Mouse (Mus musculus) CD4-positive helper T cell, adult 2 months (primary cell): ENCODE measurements at regions not wholly inside any gene's neighbourhood (a gene's known extent, or its start where the extent isn't known, plus 50 kb on each side); places are given as distances from the start of the nearest gene placed in this dataset.

Source experiments
- DNase-seq: peaks from one replicate; pipeline ENCODE4 v3.0.0-alpha.2; 2012; ENCODE audit warnings: low read depth, missing footprints, low spot score

DNA sequence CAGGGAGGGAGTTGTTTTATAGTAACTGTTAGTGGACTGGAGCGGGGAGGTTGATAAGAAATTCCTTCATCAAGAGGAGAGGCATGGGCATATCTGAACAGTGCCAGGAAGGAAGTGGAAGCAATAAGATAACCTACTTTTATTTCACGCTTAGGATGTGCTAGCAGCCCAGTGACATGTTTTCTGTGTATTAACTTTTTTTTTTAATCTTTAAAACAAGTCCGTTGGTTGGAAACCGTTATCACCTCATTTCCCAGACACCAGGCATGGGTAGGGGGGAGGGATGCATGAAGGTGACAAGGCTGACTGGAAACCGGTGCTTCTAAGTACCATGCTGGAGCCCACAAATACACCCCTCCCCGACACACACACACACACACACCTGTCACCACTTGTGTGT, 394.7 kb downstream of the Tshz3 start:
- no peak for DNase-seq

DNA sequence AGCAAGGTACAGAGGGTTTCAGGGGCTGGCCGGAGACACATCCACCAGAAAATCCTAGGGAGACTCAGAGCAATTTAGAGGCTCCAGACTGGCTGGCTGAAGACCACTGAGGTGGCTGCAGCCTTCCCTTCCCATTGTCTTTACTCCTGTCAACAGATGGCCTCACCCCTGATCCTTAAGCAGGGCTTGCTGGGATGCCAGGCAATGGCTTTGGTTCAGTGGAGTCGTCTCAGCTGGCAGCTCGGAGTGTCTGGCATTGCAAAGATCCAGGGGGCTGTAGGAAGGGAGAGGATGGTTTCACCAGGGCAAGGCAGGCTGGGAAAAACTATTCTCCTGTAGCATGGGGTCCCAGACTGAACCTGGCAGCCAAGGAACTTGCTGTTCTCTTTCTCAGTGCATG, 395.8 kb downstream of the Tshz3 start:
- no peak for DNase-seq

DNA sequence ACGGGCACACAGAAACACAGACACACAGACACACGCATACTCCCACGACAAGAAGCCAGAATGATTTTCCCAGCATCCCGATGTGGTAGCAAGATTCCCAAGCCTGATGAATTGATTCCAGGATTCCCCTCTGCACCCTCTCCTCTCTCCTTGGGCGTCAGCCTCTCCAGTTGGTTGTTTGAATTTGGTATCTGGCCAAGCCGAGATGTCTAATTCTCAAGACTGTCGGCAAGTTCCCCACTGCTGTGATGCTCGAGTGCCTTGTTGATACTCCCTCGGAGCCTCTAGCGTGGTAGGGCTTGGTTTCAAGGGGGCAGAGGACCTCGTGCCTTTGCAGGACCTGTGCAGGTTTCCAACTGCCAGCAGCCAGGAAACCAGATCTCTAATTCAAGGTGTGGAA, 397.9 kb downstream of the Tshz3 start:
- DNase-seq = no peak

- no peak for DNase-seq
Measured at GRCm38 (mm10) chr7:37096291-37096690, 398.4 kb downstream of the Tshz3 start.

- no peak for DNase-seq
Measured at GRCm38 (mm10) chr7:37098950-37099349, 401.0 kb downstream of the Tshz3 start.

DNA sequence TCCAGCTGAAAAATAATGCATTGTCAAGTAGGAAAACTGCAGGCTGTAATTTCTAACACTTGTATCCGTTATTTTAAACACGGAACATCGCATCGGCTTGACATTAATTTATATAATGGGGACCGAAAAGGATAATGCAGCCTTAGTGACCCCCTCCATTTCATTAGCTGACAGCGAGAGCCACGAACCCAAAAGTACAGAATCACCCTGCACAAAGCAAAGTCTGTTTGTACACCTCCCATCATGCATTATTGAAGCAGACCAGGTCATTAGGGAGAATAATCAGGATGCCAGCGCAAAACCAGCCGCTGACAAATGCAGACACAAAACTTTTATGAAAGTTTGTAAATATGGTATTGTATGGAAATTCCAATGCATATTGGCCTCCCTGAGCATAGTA, 406.8 kb downstream of the Tshz3 start:
- no peak for DNase-seq

GRCm38 (mm10) chr7:37111071-37111470, 413.2 kb downstream of the Tshz3 start:
- no peak for DNase-seq

- no peak for DNase-seq
Measured at GRCm38 (mm10) chr7:37120776-37121175, 422.9 kb downstream of the Tshz3 start.

GRCm38 (mm10) chr7:37140191-37140590, 442.3 kb downstream of the Tshz3 start:
- no peak for DNase-seq

DNA sequence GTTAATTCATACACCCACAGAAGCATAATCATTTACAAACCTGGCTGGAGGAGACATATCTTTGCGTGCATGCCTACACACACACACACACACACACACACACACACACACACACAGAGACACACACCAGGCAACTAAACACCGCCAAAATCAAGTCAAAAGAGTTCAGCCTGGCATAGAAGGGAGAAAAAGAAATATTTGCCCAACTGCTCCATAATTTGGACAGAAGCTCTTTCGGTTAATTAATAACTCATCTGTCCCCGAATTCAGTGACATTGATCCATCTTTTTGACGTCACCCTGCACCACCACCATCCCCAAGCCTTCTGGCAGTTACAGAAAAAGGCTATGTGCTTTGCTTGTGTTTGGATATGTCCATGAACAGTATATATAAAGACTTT, 444.9 kb downstream of the Tshz3 start:
- DNase-seq = no peak

DNA sequence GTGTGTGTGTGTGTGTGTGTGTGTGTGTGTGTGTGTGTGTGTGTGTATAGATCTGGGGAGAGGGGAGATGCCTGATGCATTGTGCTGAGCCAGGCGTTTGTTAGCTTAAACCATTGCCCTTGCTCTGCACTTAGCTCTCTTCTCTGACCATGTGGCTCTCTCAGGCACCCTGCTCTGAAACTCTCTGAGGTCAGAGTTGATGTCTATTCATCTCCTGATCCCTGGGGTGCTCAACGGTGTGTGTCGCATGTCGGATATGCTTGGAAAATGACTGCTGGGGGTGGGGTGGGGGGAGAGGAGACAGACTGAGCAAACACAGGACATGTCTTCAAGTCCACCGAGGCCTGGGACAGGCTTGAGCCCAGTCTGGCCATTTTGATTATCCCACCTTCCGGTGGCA, 446.4 kb downstream of the Tshz3 start:
- DNase-seq = no peak

- no peak for DNase-seq
Measured at GRCm38 (mm10) chr7:37149711-37150110, 451.8 kb downstream of the Tshz3 start.

DNA sequence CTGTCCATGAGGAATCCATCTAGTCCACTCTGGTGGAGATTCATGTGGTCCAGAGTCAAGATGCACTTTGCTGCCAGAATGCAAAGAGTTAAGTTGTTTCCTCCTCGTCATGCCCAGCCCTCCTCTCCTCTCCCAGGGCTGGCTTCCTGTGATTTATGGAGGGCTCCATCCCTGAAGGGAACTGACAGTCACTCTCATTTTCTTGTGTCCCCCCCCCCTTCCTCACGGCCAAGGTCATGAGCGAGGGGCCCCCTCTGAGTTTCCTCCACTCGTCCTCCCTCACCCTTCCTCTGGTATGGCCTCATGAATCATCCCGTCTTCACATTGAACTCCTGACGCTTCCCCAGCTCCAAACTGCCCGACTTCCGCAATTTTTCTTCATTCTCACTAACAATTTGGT, 461.9 kb downstream of the Tshz3 start:
- DNase-seq = no peak

DNA sequence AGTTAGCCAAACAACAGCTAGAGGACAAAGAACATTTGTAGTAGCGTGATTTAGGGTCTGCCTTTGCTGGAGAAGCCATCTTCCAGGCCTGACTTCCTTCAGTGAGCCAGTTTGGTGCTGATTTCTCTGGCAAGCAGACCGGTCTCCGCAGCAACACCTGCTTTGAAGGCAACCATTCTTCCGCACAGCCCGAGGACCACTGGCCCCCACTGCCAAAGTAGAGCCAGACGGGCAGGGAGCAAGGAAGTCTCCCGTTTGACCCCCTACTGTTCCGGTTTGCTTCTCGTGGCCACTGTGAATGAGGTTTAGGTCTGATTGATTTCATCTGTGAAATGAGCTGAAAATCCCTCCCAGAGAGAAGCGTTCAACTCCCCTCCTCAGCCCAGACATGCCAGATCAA, 471.0 kb downstream of the Tshz3 start:
- no peak for DNase-seq

DNA sequence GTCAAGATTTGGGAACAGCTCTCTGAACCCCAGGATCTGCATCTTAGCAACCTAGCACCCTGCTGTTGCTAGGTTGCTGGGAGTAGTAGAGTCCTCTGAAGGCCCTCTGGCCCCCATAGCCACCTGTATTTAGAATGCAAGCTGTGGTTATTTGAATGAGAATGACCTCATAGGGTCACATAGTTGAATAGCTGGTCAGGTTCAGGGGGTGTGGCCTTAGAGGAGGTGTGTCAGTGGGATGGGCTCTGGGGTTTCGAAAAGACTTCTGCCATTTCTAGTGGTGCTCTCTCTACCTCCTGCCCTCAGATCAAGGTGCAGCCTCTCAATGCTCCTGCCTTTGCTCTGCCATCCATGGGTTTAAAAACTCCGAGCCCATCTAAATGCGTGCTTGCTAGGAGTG, 477.8 kb downstream of the Tshz3 start:
- no peak for DNase-seq

DNA sequence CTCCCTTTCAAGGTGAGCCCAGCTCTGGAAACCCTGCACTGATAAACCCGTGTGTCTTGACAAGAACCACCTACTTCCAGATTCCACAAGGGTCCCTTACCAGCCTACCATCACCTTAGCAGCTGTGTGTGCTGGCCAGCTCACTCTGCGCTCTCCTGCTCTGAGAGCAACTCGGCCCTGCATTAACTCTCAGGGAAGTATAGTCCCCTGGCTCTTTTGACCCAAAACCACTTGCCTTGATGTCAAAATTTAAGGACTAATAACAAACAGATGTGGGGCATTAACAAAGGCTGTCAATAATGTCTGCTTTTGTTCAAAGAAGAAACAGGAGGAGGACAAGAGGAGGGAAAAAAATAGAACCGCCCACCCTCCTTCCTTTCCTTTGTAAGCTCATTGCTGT, 480.3 kb downstream of the Tshz3 start:
- no peak for DNase-seq

GRCm38 (mm10) chr7:37179907-37180306, 482.0 kb downstream of the Tshz3 start:
- DNase-seq = no peak

DNA sequence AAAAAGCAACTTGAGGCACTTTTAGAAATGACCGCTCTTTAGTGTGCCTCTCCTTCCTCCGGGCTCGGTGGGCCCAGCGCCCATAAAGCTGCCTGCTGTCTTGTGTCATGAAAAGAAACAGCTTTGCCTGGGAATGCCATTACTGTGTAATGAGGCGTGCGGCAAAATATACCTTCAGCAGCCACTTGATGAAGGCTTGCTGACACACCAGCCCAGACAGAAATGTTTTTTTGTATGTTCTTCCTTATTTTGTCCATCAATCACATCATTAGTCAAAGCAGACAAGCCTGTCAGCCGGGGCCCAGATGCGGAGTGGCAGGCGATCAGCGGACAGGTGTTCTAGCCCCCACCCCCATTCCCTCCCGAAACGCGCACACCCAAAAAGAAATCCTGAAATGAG, 482.5 kb downstream of the Tshz3 start:
- DNase-seq = no peak

- DNase-seq = no peak
Measured at GRCm38 (mm10) chr7:37181109-37181508, 483.2 kb downstream of the Tshz3 start.

- DNase-seq = no peak
Measured at GRCm38 (mm10) chr7:37192536-37192935, 494.6 kb downstream of the Tshz3 start.

- DNase-seq = no peak
Measured at GRCm38 (mm10) chr7:37204800-37205199, 506.9 kb downstream of the Tshz3 start.

DNA sequence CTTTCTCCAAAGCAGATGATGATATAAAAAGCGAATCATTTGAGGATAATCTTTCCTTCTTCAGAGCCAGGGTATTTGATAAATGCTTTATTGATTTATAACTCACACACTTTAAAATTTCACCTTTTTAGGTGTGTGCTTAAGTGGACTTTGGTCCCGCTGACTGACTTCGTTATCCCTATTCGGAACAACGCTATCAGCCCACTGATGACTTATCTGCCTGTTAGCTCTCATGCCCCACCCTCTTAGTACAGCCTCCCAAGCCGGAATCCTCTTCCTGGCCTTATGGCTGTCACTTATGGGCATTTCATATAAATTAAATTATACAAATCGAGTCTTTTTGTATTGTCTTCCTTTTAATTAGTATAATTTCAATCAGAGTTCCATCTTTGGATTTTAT, 510.4 kb downstream of the Tshz3 start:
- no peak for DNase-seq

DNA sequence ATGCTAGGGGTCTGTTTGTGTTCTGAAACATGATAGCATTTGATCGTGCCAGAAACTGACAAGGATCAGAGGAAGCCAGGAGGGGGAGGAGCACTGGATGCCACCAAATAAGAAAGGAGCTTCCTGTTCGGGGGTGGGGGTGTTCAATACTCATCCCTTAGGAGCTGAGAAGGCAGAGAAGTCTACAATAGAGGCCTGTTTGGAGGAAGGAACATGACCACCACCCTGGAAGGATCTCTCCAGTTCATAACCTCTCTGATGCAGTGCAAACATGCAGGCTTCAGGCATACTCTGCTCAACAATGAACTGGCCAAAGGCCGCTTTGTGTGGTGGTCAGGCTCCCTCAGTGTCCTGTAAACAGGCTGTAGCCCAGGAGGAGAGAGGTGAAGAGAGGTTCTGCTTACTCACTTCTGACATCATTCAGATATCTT, 515.8 kb downstream of the Tshz3 start:
- DNase-seq = no peak

- DNase-seq = no peak
Measured at GRCm38 (mm10) chr7:37215498-37215897, 517.6 kb downstream of the Tshz3 start.

DNA sequence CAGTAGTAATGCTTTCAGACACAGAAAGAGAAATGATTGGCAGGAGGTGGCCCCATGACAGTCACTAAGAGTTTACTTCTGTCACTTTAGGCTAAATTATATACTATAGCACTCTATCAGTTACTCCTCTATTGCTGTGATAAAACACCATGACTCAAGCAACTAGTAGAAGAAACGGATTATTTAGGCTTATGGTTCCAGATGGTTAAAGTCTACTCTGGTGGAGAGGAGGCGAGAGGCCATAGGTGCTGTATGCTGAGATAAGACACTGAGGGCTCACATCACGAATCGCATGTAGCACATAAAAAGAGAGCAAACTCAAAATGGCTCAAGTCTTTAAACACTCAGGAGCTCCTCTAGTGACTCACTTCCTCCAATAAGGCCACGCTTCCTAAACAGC, 522.6 kb downstream of the Tshz3 start:
- no peak for DNase-seq
